Mouse (Mus musculus) myocyte (in vitro differentiated cells): ENCODE measurements around the gene Prr14.

Experiments
- MAX ChIP-seq: IDR thresholded peaks from one replicate; pipeline ENCODE4 v1.6.1; 2011; ENCODE audit warnings: low read depth, mild to moderate bottlenecking, control low read depth
- MYOG ChIP-seq, 3 experiments: IDR thresholded peaks; one replicate each; pipeline ENCODE4 v1.6.1; 2011; ENCODE audit warnings: control low read depth in 2 of 3, low read depth in 2 of 3, mild to moderate bottlenecking in 2 of 3; ENCODE audit not compliant: insufficient read length in 2 of 3, control insufficient read depth in 1 of 3, insufficient read depth in 1 of 3

DNA sequence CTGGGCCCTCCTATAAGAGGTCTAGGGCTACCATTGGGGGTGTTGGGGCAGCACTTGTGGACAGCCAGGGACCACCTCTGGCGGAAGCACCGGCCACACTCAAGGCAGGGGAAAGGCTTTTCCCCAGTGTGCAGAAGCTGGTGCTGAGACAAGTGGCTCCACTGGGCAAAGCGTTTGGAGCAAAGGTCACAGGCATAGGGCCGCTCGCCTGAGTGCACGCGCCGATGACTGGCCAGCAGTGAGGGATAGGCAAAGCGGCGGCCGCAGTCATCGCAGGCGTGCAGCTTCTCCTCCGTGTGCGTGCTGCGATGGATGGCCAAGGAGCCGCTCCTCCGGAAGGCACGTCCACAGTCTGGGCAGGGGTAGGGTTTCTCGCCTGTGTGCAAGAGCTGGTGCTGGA, 15.4 kb upstream of the Prr14 start:
- TF ChIP-seq MYOG (IDR thresholded peaks at IDR 0.05; ENCODE audit: control insufficient read depth in 1 of 3, insufficient read depth in 1 of 3, insufficient read length in 2 of 3, low read depth in 2 of 3) (no peak), MAX (no peak)
